Mouse (Mus musculus): Measurements from ENCODE around the gene Msh2. TPM values are rescaled to one million over a fixed set of nuclear protein-coding genes. Genes with fewer than 3 reads are reported as not detected.
A peak's percentile ranks its signal among the peaks of the same experiment; 100 is the strongest.

Gene Msh2
- polyA plus RNA-seq, 1 experiment from 2014 or later: 58.1 TPM

DNA sequence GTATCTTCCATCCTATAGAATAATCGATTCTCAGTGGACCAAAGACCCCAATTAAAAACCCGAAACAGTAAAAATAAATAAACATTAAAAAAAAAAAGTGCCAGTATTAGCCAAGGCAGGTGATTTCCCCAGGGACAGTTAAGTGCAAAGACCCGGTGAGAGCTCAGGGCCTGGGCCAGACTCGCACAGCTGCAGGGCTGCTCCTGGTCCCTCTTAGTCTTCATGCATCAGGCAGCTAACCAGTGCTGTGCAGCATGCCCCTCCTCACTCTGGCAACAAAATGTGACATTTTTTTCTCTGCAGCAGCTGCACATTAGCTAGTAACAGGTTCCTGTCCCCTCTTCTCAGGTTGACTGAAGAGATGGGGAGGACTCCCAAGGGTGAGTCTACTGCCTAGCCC, 59.8 kb downstream of the Msh2 start:
- no peak overlapping the region for H3K4me3 ChIP-seq (replicated peaks; ENCODE audit: low read depth, low read length)

DNA sequence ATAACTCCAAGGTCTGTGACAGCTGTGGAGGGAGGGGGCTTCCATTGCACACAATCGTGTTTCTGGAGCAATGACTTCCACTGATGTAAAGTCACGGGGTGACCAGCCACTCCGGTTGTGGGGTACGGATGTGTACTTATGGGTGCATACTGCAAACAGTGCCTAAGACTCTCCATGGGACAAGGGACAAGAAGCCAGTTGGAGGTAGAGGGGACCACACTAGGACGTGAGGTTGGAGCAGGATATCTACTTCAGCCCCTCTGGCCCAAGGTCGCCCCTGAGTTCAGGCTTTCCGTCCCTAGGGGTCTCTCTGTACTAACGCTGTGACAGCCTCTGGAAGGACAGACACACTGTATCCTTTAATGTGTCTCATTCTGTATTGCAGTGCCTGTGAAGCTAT, 62.3 kb downstream of the Msh2 start:
- Histone ChIP-seq H3K27ac (no peak overlapping the region), H3K9me3 (replicated peaks; ENCODE audit: low read length) (no peaks in the 10 kb centered on the region), H3K36me3 (ENCODE audit: insufficient read depth, low read length) (no peaks in the 10 kb centered on the region), H3K27me3 (ENCODE audit: insufficient read depth, low read length) (no peaks in the 10 kb centered on the region), H3K4me1 (replicated peaks; ENCODE audit: insufficient read depth, low read length) (no peaks in the 10 kb centered on the region), H3K4me3 (replicated peaks; ENCODE audit: low read depth, low read length) (no peak overlapping the region), H3K4me2 (ENCODE audit: low read length) (no peak overlapping the region), H3K9ac (ENCODE audit: low read depth, low read length) (no peak overlapping the region)
- WGBS: 84% methylated on average over 8 of the region's 8 CpGs
- ATAC-seq (replicated peaks; ENCODE audit: low FRiP score, low read depth): no peak
- TF ChIP-seq CTCF (IDR thresholded peaks at IDR 0.05; ENCODE audit: low read depth): no peak
- DNase-seq (ENCODE audit: low spot score): no peak

More for the DNA sequence above, 59.8 kb downstream of the Msh2 start:
- Histone ChIP-seq H3K9me3 (replicated peaks; ENCODE audit: low read length) (no peaks in the 10 kb centered on the region), H3K27ac (no peak overlapping the region), H3K36me3 (ENCODE audit: insufficient read depth, low read length) (no peaks in the 10 kb centered on the region), H3K9ac (ENCODE audit: low read depth, low read length) (no peak overlapping the region), H3K27me3 (ENCODE audit: insufficient read depth, low read length) (no peaks in the 10 kb centered on the region), H3K4me2 (ENCODE audit: low read length) (no peak overlapping the region), H3K4me1 (replicated peaks; ENCODE audit: insufficient read depth, low read length) (no peaks in the 10 kb centered on the region)
- no peak for DNase-seq (ENCODE audit: low spot score)
- no peak for ATAC-seq (replicated peaks; ENCODE audit: low FRiP score, low read depth)
- 79% methylated on average over 4 of the region's 4 CpGs for WGBS
- no peak for TF ChIP-seq CTCF (IDR thresholded peaks at IDR 0.05; ENCODE audit: low read depth)

DNA sequence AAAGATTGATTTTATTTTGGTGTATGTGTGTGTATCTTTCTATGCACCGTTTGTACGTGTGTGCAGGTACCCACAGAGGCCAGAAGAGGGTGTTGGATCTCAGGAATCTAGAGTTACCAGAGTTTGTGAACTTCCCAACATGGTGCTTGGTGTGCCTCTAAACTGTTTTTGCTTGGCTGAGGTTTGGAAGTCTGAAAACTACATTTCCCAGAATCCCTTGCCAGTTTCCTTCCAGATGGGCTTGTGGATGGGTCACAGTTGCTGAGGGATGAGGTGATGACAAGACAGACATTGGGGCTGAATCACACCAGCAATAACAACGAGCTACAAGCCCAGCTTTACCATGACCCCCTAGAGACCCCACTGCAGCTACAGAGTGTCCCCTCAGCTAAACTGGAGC, 65.0 kb downstream of the Msh2 start:
- WGBS: 76% methylated on average over 3 of the region's 3 CpGs

GRCm38 (mm10) chr17:87739835-87740234, 67.7 kb downstream of the Msh2 start:
- DNase-seq (ENCODE audit: low spot score): no peak
- WGBS: 21% methylated on average over 1 of the region's 1 CpGs
- no peak for TF ChIP-seq CTCF (IDR thresholded peaks at IDR 0.05; ENCODE audit: low read depth)
- Histone ChIP-seq H3K4me1 (replicated peaks; ENCODE audit: insufficient read depth, low read length) (no peaks in the 10 kb centered on the region), H3K9me3 (replicated peaks; ENCODE audit: low read length) (no peaks in the 10 kb centered on the region), H3K9ac (ENCODE audit: low read depth, low read length) (no peak overlapping the region), H3K4me2 (ENCODE audit: low read length) (no peak overlapping the region), H3K4me3 (replicated peaks; ENCODE audit: low read depth, low read length) (no peak overlapping the region), H3K27me3 (ENCODE audit: insufficient read depth, low read length) (0 out of 2 replicates have a peak, but pooled peaks cover under 1% of the 10 kb centered on the region), H3K27ac (no peak overlapping the region), H3K36me3 (ENCODE audit: insufficient read depth, low read length) (no peaks in the 10 kb centered on the region)
- ATAC-seq (replicated peaks; ENCODE audit: low FRiP score, low read depth): no peak

More for the DNA sequence above, 65.0 kb downstream of the Msh2 start:
- no peak for ATAC-seq (replicated peaks; ENCODE audit: low FRiP score, low read depth)
- H3K27me3 ChIP-seq (ENCODE audit: insufficient read depth, low read length): no peaks in the 10 kb centered on the region
- no peak overlapping the region for H3K27ac ChIP-seq
- H3K9me3 ChIP-seq (replicated peaks; ENCODE audit: low read length): no peaks in the 10 kb centered on the region
- TF ChIP-seq CTCF (IDR thresholded peaks at IDR 0.05; ENCODE audit: low read depth): no peak
- no peak overlapping the region for H3K9ac ChIP-seq (ENCODE audit: low read depth, low read length)
- H3K36me3 ChIP-seq (ENCODE audit: insufficient read depth, low read length): no peaks in the 10 kb centered on the region
- no peak for DNase-seq (ENCODE audit: low spot score)
- no peak overlapping the region for H3K4me2 ChIP-seq (ENCODE audit: low read length)
- H3K4me3 ChIP-seq (replicated peaks; ENCODE audit: low read depth, low read length): no peak overlapping the region
- no peaks in the 10 kb centered on the region for H3K4me1 ChIP-seq (replicated peaks; ENCODE audit: insufficient read depth, low read length)

DNA sequence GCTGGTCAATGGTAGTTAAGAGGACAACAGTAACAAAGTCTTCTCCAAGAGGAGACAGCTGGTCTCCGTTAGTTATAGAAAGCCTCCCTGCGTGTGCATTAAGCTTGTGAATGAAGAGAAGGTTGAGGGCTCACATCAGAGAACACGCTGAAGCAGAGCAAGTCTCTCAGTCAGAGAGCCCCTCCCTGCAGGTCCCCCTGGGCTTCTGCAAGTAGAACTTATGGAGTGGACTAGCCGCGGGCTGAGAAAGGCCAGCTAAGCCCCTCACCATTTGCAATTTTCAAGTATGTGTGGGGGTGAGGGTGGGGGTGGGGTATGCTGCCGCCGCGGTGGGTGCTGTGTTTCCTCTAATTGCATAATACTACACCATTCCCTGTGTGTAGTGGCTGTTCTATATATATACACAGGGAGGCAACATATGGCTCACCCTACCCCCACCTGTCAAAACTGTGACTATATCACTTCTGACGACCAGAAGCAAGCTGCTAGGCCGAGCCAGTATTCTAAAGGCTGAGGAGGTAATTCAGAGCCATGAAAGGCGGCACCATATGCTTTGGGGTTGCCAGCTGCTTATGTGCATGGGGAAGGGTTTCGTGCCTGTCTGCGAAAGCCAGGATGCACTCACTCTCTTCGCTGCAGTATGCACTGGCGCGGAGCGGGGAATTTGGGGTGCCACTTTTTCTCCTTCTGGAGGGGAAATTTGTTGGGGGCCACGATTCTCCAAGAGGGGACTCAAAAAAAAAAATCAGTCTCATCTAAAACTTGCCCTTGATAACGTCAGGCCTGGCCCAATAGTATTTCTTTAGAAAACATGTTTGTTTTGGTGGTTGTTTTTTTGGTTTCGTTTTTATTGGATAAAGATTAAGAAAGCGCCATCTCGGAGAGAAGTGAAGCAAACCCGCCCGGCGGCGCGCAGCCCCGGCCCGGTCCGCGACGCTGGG, 73.1 kb downstream of the Msh2 start:
- peak overlapping the region; percentile 84 for H3K4me2 ChIP-seq (ENCODE audit: low read length)
- H3K36me3 ChIP-seq (ENCODE audit: insufficient read depth, low read length): no peaks in the 10 kb centered on the region
- DNase-seq (ENCODE audit: low spot score): peak; percentile 3
- H3K27me3 ChIP-seq (ENCODE audit: insufficient read depth, low read length): peaks cover 32% of the 10 kb centered on the region
- H3K9ac ChIP-seq (ENCODE audit: low read depth, low read length): 0 out of 2 replicates have a peak overlapping the region, but pooled peaks have one; percentile 36
- WGBS: 10% methylated on average over 32 of the region's 32 CpGs
- H3K27ac ChIP-seq: no peak overlapping the region
- H3K4me1 ChIP-seq (replicated peaks; ENCODE audit: insufficient read depth, low read length): peaks cover 10% of the 10 kb centered on the region; the same call in 1 of the 2 replicates
- H3K4me3 ChIP-seq (replicated peaks; ENCODE audit: low read depth, low read length): peak overlapping the region; percentile 61
- TF ChIP-seq CTCF (IDR thresholded peaks at IDR 0.05; ENCODE audit: low read depth): no peak
- no peaks in the 10 kb centered on the region for H3K9me3 ChIP-seq (replicated peaks; ENCODE audit: low read length)
- ATAC-seq (replicated peaks; ENCODE audit: low FRiP score, low read depth): no peak

- Histone ChIP-seq H3K27me3 (ENCODE audit: insufficient read depth, low read length) (peaks cover 32% of the 10 kb centered on the region), H3K9ac (ENCODE audit: low read depth, low read length) (peak overlapping the region; percentile 36; the same call in 1 of the 2 replicates)
- TF ChIP-seq CTCF (IDR thresholded peaks at IDR 0.05; ENCODE audit: low read depth): peak; percentile 20; the same call in 1 of the 2 replicates
Observed at GRCm38 (mm10) chr17:87745926-87746888, 74.1 kb downstream of the Msh2 start.

More at GRCm38 (mm10) chr17:87745926-87746888, 74.1 kb downstream of the Msh2 start:
- peak; percentile 81 for ATAC-seq (replicated peaks; ENCODE audit: low FRiP score, low read depth)
- Histone ChIP-seq H3K4me3 (replicated peaks; ENCODE audit: low read depth, low read length) (peak overlapping the region; percentile 61), H3K9me3 (replicated peaks; ENCODE audit: low read length) (no peaks in the 10 kb centered on the region), H3K4me1 (replicated peaks; ENCODE audit: insufficient read depth, low read length) (peaks cover 10% of the 10 kb centered on the region; the same call in 1 of the 2 replicates), H3K4me2 (ENCODE audit: low read length) (peak overlapping the region; percentile 84), H3K27ac (no peak overlapping the region), H3K36me3 (ENCODE audit: insufficient read depth, low read length) (no peaks in the 10 kb centered on the region)
- WGBS: 3% methylated on average over 101 of the region's 101 CpGs
- DNase-seq (ENCODE audit: low spot score): peak; percentile 23

Measured in kidney, postnatal 0 days (tissue).